Mouse (Mus musculus) left cerebral cortex, postnatal 14 days (tissue): ENCODE measurements around the gene 1700016D06Rik. TPM values are rescaled to one million over a fixed set of nuclear protein-coding genes. Genes with fewer than 3 reads are reported as not detected.

ENCODE experiments used
- DNase-seq, 2 experiments: peaks; one replicate each; pipeline ENCODE4 v3.0.0; 2021 to 2022; ENCODE audit warnings: low spot score in 2 of 2, mixed read lengths in 1 of 2
- intact Hi-C: fragments of 180-260 bp; cut with DNase I; formaldehyde crosslinking; loops from one replicate; pipeline ENCODE4 v1.15.1; 2025
- total RNA-seq, 2 experiments: library from RNA; stranded (reverse); gene quantifications; 2 replicates each; pipeline ENCODE4 v1.2.3; 2021

The 1700016D06Rik gene
- total RNA-seq, 2 experiments from 2014 or later: not detected

- DNase-seq: no peak
- intact Hi-C loops: no loop called here
These were observed 57.7 kb downstream of the 1700016D06Rik start for GRCm38 (mm10) chr8:11643123-11643522.

- intact Hi-C loops: no loop called here
These were observed 60.3 kb downstream of the 1700016D06Rik start for GRCm38 (mm10) chr8:11640606-11641005.

DNA sequence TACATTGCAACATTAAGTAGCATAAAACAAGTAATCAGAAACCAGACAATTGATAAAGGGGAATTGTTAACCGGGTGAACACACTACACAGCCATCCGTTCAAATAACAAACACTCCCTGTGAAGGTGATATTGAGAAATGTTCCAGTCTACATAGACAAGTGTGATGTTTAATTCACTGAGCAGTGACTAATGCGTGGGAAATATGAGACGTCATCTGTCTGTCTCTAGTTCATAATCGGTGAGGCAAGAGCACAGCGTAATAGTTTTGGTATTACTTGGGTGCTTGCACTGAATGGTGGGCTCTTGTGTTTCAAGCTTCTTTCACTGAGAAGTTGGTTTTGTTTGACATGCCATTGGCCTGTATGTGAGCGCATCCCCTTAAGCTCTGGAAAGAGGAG is 63.3 kb downstream of the 1700016D06Rik start:
- intact Hi-C loops: loop anchor here (5.0 kb wide), 1 partner anchor 60 kb away; no protein-coding TSS in a partner anchor
- DNase-seq: no peak

More at GRCm38 (mm10) chr8:11640606-11641005, 60.3 kb downstream of the 1700016D06Rik start:
- DNase-seq: no peak

DNA sequence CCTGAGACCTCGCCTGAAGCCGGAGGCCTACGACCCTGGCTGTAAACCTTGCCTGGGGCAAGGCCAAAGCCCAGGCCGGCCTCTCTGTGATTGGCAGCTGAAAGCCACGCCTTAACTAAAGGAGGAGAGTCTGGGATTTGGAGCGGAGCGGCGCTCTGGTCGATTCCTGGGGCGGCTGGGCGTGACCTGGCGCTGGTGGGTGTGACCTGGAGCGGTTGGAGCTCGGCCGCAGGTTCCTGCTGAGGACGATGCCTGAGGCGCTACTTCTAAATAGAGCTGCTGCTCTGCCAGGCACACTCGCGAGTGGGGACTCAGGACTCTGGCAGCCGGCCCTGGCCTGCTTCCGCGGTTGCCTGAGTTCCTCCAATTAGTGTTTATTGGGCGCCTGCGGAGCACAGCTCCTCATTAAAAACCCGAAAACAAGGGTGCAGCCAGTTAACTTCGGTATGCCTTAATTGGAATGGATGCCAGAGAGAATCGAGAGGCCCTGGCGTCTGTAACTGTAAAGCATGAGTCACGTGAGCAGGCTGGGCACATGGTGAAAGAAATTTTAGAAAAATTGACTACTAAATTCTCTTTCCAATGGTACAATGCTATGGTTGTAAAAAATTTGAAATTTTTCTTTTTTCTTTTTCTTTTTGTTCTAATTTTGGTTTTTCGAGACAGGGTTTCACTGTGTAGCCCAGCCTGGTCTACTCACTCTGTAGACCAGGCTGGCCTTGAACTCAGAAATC is 64.4 kb downstream of the 1700016D06Rik start:
- DNase-seq: peak; percentile 79 to 88
- intact Hi-C loops: loop anchor here (5.0 kb wide), 1 partner anchor 61 kb away; no protein-coding TSS in a partner anchor

GRCm38 (mm10) chr8:11635611-11636081 is 65.2 kb downstream of the 1700016D06Rik start, which contains the start of gene Ankrd10:
TSS of gene Ankrd10 (minus strand) at chr8:11635757.
- peak; percentile 92 to 94 for DNase-seq
- intact Hi-C loops: loop anchor here (2.0 to 5.0 kb wide), 2 partner anchors 62 to 79 kb away; no protein-coding TSS in a partner anchor

DNA sequence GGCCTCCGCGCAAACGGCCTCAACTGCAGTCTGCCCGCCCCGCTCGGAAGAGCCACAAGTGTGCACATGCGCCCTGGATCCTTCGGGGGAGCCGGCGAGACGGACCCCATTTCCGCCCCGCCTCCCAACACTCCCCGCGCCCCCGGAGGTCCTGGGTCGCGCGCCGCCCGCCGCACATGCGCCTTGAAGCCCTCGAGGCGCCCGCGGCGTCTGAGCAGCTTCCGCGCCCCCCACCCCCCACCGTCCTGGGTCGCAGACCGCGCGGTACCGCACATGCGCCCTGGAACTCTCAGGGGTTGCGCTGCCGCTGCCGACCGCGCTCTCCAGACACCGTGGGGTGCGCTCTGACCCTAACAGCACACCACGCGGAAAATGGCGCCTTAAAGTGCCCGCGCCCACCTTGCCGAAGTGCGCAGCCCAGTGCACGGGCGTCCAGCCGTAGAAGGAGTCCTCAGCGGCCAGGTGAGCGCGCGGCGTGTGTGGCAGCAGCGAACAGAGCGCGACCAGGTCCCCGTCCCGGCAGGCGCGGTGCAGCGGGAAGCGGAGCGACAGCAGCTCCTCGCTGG is 65.8 kb downstream of the 1700016D06Rik start:
- intact Hi-C loops: loop anchor here (2.0 to 5.0 kb wide), 2 partner anchors 62 to 78 kb away; no protein-coding TSS in a partner anchor
- DNase-seq: peak; percentile 86 to 88

DNA sequence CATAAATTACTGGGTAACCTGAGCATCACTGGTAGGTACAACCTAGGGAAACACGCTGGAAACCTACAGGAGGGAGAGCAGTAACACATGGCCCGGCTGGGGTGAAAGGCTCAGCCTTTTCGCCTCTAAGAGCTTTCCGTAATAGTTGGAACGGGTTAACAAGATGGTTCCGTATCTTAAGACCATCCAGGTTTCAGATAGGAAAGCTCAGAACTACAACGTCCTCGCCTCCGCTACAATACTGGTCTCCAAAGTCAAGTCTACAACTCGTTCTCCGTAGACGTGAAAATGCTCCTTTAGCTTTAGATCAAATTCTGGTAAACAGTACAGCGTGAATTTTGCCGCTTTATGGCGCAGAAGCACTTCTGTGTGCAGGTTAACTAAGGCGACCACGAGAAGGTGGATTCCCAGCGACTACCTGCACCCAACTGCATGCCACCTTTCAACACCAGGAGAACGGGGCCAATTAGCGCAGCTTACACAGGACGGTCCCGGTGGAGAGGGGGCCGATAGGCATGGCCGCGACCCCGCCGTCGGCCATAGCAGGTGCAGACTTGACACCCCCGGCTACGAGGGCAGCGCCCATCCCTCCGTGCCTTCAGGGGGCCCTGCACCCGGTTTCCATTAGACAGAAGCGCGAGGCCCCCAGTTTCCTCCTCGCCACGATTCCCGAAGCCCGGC is 66.4 kb downstream of the 1700016D06Rik start:
- intact Hi-C loops: loop anchor here (2.0 to 5.0 kb wide), 2 partner anchors 63 to 78 kb away; no protein-coding TSS in a partner anchor
- no peak for DNase-seq

- intact Hi-C loops: no loop called here
- DNase-seq: no peak
These were observed 67.4 kb downstream of the 1700016D06Rik start for GRCm38 (mm10) chr8:11633414-11633813.

- DNase-seq: no peak
- intact Hi-C loops: no loop called here
These were observed 68.5 kb downstream of the 1700016D06Rik start for GRCm38 (mm10) chr8:11632406-11632805.

DNA sequence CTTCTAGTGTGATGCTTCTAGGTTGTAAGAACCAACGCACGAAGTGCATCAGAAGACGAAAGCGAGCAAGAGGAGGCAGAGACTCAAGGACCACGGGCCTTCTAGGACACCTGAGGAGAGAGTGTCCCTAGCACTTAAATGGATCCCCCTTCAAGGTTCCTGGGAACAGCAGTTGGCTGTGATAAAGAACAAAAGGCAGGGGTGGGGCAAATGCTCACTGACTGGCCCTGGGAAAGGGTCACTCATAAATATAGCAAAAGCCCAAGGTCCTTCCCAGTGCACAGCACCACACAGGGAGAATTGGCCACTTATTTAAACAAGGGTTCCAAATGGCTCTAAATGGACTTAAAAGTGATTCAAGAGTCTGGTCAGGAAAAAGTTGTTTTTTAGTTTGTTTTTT is 71.7 kb downstream of the 1700016D06Rik start:
- intact Hi-C loops: no loop called here
- DNase-seq: no peak

GRCm38 (mm10) chr8:11628506-11629132 is 72.2 kb downstream of the 1700016D06Rik start:
- DNase-seq: peak; percentile 65 to 84

GRCm38 (mm10) chr8:11627717-11628116 is 73.1 kb downstream of the 1700016D06Rik start:
- intact Hi-C loops: no loop called here
- DNase-seq: no peak

More at GRCm38 (mm10) chr8:11628506-11629132, 72.2 kb downstream of the 1700016D06Rik start:
- intact Hi-C loops: no loop called here

- intact Hi-C loops: no loop called here
These were observed 75.8 kb downstream of the 1700016D06Rik start for GRCm38 (mm10) chr8:11625084-11625483.

DNA sequence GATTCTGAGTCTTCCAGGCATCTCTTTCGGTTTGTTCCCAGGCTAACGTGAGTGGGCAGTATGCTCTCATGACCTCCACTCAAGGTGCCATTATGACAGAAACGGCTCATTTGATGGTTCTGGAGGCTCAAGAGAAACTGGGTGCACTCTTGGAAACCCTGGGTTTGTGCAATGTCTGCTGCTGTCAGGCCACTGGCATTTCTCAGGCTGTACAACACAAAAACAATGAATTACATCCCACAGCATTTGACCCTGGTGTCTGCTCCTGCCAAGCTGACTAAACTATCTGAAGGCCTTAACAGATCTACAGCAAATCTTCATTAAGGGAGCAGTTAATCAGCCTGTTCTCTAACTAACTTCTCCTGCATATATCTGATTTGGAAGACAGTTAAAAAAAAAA is 81.8 kb downstream of the 1700016D06Rik start:
- intact Hi-C loops: loop anchor here (10.0 kb wide), 1 partner anchor 184 kb away; no protein-coding TSS in a partner anchor
- no peak for DNase-seq

More at GRCm38 (mm10) chr8:11625084-11625483, 75.8 kb downstream of the 1700016D06Rik start:
- DNase-seq: no peak

DNA sequence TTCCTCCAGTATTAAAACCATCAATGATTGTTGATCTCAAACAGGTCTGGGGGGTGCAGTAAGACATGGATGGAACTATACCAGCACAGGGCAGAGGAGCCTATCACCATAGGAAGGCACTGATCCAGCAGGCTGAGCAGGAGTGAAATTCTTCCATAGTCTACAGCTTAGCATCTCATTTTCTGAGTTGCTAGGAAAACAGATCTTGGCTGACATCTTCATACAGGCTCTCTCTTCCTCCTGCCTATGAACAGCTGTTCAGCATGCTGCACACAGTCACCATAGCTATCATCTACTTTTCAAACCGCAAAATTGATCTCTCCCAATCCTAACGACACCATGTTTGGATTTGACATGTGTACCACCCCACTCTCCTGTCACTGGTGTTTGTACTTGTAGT is 82.8 kb downstream of the 1700016D06Rik start:
- intact Hi-C loops: loop anchor here (10.0 kb wide), 1 partner anchor 183 kb away; no protein-coding TSS in a partner anchor
- peak in 1 of 2 experiments; percentile 22 for DNase-seq

DNA sequence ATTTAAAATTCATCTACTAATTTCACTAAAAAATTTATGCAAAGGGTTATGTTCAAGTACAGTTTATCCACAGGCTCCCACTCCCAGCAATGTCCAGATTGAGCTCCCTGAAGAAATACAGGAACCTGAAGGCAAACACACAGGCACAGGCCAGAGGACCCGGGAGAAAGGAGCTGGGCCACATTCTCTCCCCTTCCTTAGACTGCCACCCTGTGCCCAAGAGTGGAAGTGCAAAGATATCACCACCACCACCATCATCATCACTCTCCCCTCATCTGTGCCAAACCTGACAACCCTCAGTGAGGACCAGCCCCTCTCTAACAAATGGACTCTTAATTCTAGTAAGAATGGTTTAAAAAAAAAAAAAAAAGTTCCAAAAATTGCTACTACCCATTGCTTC is 84.6 kb downstream of the 1700016D06Rik start:
- DNase-seq: peak; percentile 34 to 49
- intact Hi-C loops: loop anchor here (10.0 kb wide), 1 partner anchor 181 kb away; no protein-coding TSS in a partner anchor

GRCm38 (mm10) chr8:11614126-11614835 is 86.6 kb downstream of the 1700016D06Rik start:
- no peak for DNase-seq
- intact Hi-C loops: loop anchor here (10.0 kb wide), 1 partner anchor 179 kb away; no protein-coding TSS in a partner anchor

GRCm38 (mm10) chr8:11608848-11609247 is 92.0 kb downstream of the 1700016D06Rik start:
- intact Hi-C loops: no loop called here
- no peak for DNase-seq
